Mouse (Mus musculus) layer of hippocampus, adult 8-10 months (tissue): Measurements from ENCODE around the gene Cacna1c. TPM values are rescaled to one million over a fixed set of nuclear protein-coding genes. Genes with fewer than 3 reads are reported as not detected.
A peak's percentile ranks its signal among the peaks of the same experiment; 100 is the strongest.
"Not testable (repeated sequence)": the region's sequence is repeated elsewhere in the genome, so short reads cannot be mapped to it uniquely, and the experiment has no call there.

ENCODE experiments used
- DNase-seq, 2 experiments: peaks; one replicate each; pipeline ENCODE4 v3.0.0; 2022; ENCODE audit warnings: low spot score in 2 of 2
- total RNA-seq, 4 experiments: library from RNA; stranded (reverse); gene quantifications; 2 replicates each; pipeline ENCODE4 v1.2.4; 2022

Cacna1c gene
- total RNA-seq, 4 experiments from 2014 or later: 67.6 to 88.2 (median 75.8) TPM

- no peak for DNase-seq
Measured at GRCm38 (mm10) chr6:118626246-118626645, 570.0 kb downstream of the Cacna1c start.

GRCm38 (mm10) chr6:118623609-118624008, 572.6 kb downstream of the Cacna1c start:
- no peak for DNase-seq

GRCm38 (mm10) chr6:118621866-118622265, 574.4 kb downstream of the Cacna1c start:
- no peak for DNase-seq

GRCm38 (mm10) chr6:118621406-118621805, 574.8 kb downstream of the Cacna1c start:
- no peak for DNase-seq

GRCm38 (mm10) chr6:118608906-118609305, 587.3 kb downstream of the Cacna1c start:
- DNase-seq: no peak

- DNase-seq: no peak
Measured at GRCm38 (mm10) chr6:118605974-118606373, 590.2 kb downstream of the Cacna1c start.

GRCm38 (mm10) chr6:118603825-118604224, 592.4 kb downstream of the Cacna1c start:
- DNase-seq: no peak

GRCm38 (mm10) chr6:118595681-118596055, 600.5 kb downstream of the Cacna1c start:
- DNase-seq: no peak

- DNase-seq: no peak
Measured at GRCm38 (mm10) chr6:118594833-118595680, 601.2 kb downstream of the Cacna1c start.

GRCm38 (mm10) chr6:118594070-118594469, 602.1 kb downstream of the Cacna1c start:
- DNase-seq: no peak

- no peak for DNase-seq
Measured at GRCm38 (mm10) chr6:118593377-118594061, 602.7 kb downstream of the Cacna1c start.

- DNase-seq: no peak
Measured at GRCm38 (mm10) chr6:118592662-118593376, 603.4 kb downstream of the Cacna1c start.

- not testable (repeated sequence) for DNase-seq
Measured at GRCm38 (mm10) chr6:118578741-118579140, 617.5 kb downstream of the Cacna1c start.

GRCm38 (mm10) chr6:118574351-118574750, 621.9 kb downstream of the Cacna1c start:
- DNase-seq: no peak

- no peak for DNase-seq
Measured at GRCm38 (mm10) chr6:118567816-118568215, 628.4 kb downstream of the Cacna1c start.

GRCm38 (mm10) chr6:118561745-118562609, 634.2 kb downstream of the Cacna1c start, which contains the start of gene Ankrd26:
Ankrd26 (minus strand) TSS chr6:118562226.
- DNase-seq: peak; percentile 82 to 90

GRCm38 (mm10) chr6:118561225-118561624, 635.0 kb downstream of the Cacna1c start:
- no peak for DNase-seq

- no peak for DNase-seq
Measured at GRCm38 (mm10) chr6:118538627-118539026, 657.6 kb downstream of the Cacna1c start.
